Mouse (Mus musculus): ENCODE data around the gene Cyp39a1. TPM values are rescaled to one million over a fixed set of nuclear protein-coding genes. Genes with fewer than 3 reads are reported as not detected.

Cyp39a1 gene
- total and polyA plus RNA-seq, 3 experiments: 2.1 to 4.9 (median 3.5) TPM

- 66% methylated on average over 3 of the region's 3 CpGs for WGBS
- Histone ChIP-seq H3K79me2 (replicated peaks; ENCODE audit: control insufficient read depth, insufficient read depth, low read length) (no peaks in the 10 kb centered on the region), H3K27ac (no peak overlapping the region), H3K4me3 (no peak overlapping the region), H3K36me3 (ENCODE audit: control insufficient read depth, insufficient read depth, low read length) (no peaks in the 10 kb centered on the region; the same call in 1 of the 2 replicates), H3K4me1 (ENCODE audit: control insufficient read depth, insufficient read depth, low read length) (peaks cover 1% of the 10 kb centered on the region; the same call in 1 of the 2 replicates), H3K27me3 (ENCODE audit: control insufficient read depth, insufficient read depth, low read length) (no peaks in the 10 kb centered on the region), H3K9ac (ENCODE audit: low read depth, low read length) (no peak overlapping the region)
- no peak for TF ChIP-seq EP300 (IDR thresholded peaks at IDR 0.05; ENCODE audit: insufficient read depth, low read depth, low read length)
- TF ChIP-seq CTCF (IDR thresholded peaks at IDR 0.05): no peak
- TF ChIP-seq POLR2A (IDR thresholded peaks at IDR 0.05; ENCODE audit: insufficient read depth, low read depth, low read length): no peak
- intact Hi-C loops (cut with DNase I): loop anchor here (5.0 kb wide), 1 partner anchor 34 kb away; no protein-coding TSS in a partner anchor
- DNase-seq: no peak
These were observed 124.5 kb downstream of the Cyp39a1 start for GRCm38 (mm10) chr17:43791751-43792150.

- 19% methylated on average over 1 of the region's 1 CpGs for WGBS
- TF ChIP-seq CTCF (IDR thresholded peaks at IDR 0.05): peak; percentile 30
- no peak for TF ChIP-seq POLR2A (IDR thresholded peaks at IDR 0.05; ENCODE audit: insufficient read depth, low read depth, low read length)
- no peak for TF ChIP-seq EP300 (IDR thresholded peaks at IDR 0.05; ENCODE audit: insufficient read depth, low read depth, low read length)
- DNase-seq: peak in 1 of 2 experiments; percentile 53
- Histone ChIP-seq H3K79me2 (replicated peaks; ENCODE audit: control insufficient read depth, insufficient read depth, low read length) (no peaks in the 10 kb centered on the region), H3K27me3 (ENCODE audit: control insufficient read depth, insufficient read depth, low read length) (no peaks in the 10 kb centered on the region), H3K36me3 (ENCODE audit: control insufficient read depth, insufficient read depth, low read length) (no peaks in the 10 kb centered on the region; the same call in 1 of the 2 replicates), H3K4me3 (no peak overlapping the region), H3K9ac (ENCODE audit: low read depth, low read length) (no peak overlapping the region), H3K4me1 (ENCODE audit: control insufficient read depth, insufficient read depth, low read length) (peaks cover 1% of the 10 kb centered on the region; the same call in 1 of the 2 replicates), H3K27ac (peak overlapping the region; percentile 51)
- intact Hi-C loops (cut with DNase I): loop anchor here (5.0 kb wide), 2 partner anchors 38 to 53 kb away; no protein-coding TSS in a partner anchor
These were observed 127.6 kb downstream of the Cyp39a1 start for GRCm38 (mm10) chr17:43794731-43795280.

Other genes with a start within 250 kb of the Cyp39a1 start
- not detected for gene Mep1a, start 164.6 kb upstream of the Cyp39a1 start, total RNA-seq (2021)
- not detected in 2 replicates for gene Mep1a, start 164.6 kb upstream of the Cyp39a1 start, polyA plus RNA-seq (2012; rRNA removed)
- not detected for gene Ankrd66, start 123.8 kb upstream of the Cyp39a1 start, total RNA-seq (2021)
- gene Ankrd66, start 123.8 kb upstream of the Cyp39a1 start, polyA plus RNA-seq (2012; rRNA removed): 0.25 TPM in 1 of 2 replicates, not detected in the other
- 1 to 10 TPM; 5.8 to 6.2 TPM for gene Pla2g7, start 99.3 kb upstream of the Cyp39a1 start, total RNA-seq (2021)
- gene Pla2g7, start 99.3 kb upstream of the Cyp39a1 start, polyA plus RNA-seq (2012; rRNA removed): 3.5 and 5.3 TPM in 2 replicates
- not detected for gene Tdrd6, start 37.1 kb upstream of the Cyp39a1 start, total RNA-seq (2021)
- 0.02 and 0.03 TPM in 2 replicates for gene Tdrd6, start 37.1 kb upstream of the Cyp39a1 start, polyA plus RNA-seq (2012; rRNA removed)
- 1 to 10 TPM; 2.2 to 2.3 TPM for gene Slc25a27, start 211 bp upstream of the Cyp39a1 start, total RNA-seq (2021)
- 3.2 and 4.9 TPM in 2 replicates for gene Slc25a27, start 211 bp upstream of the Cyp39a1 start, polyA plus RNA-seq (2012; rRNA removed)
- gene Rcan2, start 133.9 kb downstream of the Cyp39a1 start, total RNA-seq (2021): 100 to 1,000 TPM; 382 to 439 TPM
- gene Rcan2, start 133.9 kb downstream of the Cyp39a1 start, polyA plus RNA-seq (2012; rRNA removed): 195 and 279 TPM in 2 replicates